Mouse (Mus musculus) gastrocnemius, adult 18-20 months (tissue): ENCODE data around the gene Coa7. TPM values are rescaled to one million over a fixed set of nuclear protein-coding genes. Genes with fewer than 3 reads are reported as not detected.
"Not testable (repeated sequence)": the region's sequence is repeated elsewhere in the genome, so short reads cannot be mapped to it uniquely, and the experiment has no call there.

ENCODE experiments used
- DNase-seq: peaks from one replicate; pipeline ENCODE4 v3.0.0; 2021; ENCODE audit warnings: low spot score
- total RNA-seq, 2 experiments: library from RNA; stranded (reverse); gene quantifications; 2 replicates each; pipeline ENCODE4 v1.2.3; 2021

Gene Coa7
- total RNA-seq, 2 experiments from 2014 or later, result 29.9 to 35.5 TPM

DNA sequence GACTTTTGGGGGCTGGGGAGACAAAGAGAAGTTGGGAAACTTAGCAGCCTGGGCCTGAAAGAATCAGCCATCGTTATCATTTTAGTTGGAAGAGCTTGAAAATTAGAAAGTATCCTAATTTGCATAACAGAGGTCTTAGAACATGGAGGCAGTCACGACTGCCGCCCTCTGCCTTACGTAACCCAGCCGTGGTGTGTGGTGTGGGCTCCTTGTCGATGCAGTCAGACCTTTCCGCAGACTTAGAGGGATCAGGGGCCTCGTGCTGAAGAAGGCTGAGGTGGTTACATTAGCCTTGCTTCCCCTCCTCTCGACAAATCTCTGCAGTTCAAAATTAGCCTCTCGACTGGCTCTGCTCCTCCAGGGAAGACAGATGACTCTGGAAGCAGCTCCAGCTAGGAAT lies 10.9 kb downstream of the Coa7 start:
- DNase-seq, result no peak

DNA sequence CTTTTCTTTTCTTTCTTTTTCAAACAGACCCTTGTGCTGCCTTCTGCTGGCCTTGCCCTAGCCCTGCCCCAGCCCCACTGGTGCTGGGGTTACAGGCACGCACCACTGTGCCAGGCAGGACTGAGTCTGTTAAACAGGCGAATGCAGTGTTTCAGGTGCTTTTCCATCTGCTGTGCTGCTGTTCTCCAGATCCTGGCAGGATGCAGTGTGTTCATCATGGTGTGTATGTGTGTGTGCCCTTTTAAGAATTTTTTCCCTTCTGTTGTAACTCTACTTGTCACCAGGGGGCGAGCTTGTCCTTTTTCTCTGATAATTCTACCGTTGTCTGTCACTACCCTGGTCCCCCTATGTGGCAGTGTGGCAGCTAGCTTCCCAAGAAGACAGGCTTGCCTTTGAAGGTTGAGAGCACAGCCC lies 11.3 kb downstream of the Coa7 start:
- DNase-seq, result peak; percentile 66

DNA sequence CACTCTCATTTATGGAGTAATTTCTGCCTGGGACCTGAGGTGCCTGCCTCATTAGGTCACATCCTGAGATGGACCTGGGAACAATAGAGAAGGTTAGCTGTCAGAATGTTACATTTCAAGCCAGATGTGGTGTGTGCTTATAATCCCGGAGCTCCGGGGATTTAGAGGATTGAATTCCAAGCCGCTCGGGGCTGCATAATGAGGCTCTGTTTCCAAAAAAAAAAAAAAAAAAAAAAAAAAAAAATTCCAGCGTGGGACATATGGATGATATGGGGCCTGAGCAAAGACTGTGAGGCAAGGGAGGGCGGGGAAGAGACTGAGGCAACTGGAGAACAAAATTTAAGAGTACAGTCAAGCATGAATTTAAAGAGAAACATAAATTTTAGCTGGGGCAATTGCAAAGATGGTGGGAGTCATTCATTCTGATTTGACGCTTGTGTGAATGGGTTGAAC lies 16.7 kb downstream of the Coa7 start:
- DNase-seq, result no peak

DNA sequence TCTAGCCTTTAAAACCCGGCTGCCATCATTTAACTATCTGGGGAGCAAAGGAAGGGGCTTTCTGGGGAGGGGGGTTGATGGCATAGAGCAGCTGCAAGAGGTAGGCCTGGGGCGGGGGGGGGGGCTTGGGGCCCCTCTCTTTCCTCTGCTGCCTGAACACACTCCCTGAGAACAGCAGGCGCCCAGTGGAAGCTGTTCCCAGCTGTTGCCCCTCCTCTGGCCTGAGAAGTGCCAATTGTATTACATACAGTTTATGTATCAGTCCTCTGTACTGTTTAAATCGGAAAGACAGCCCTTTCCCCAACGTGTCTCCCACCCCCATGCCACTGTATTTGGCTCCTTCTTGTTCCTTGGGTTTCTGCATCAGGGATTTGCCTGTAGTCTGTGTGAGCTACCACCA lies 17.9 kb downstream of the Coa7 start:
- DNase-seq, result no peak

DNA sequence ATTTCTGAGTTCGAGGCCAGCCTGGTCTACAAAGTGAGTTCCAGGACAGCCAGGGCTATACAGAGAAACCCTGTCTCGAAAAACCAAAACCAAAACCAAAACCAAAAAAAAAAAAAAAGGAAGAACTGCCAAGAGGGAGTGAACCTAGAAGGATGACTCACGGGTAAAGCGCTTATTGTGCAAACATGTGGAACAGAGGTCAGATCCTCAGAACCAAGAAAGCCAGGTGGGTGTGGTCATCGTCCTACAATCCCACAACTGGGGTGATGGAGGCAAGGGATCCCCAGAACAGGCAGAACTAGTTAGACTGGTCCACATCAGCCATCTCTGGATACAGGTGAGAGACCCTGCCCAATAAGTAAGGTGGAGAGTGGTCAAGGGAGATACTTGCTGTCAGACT lies 19.2 kb downstream of the Coa7 start:
- DNase-seq, result no peak

DNA sequence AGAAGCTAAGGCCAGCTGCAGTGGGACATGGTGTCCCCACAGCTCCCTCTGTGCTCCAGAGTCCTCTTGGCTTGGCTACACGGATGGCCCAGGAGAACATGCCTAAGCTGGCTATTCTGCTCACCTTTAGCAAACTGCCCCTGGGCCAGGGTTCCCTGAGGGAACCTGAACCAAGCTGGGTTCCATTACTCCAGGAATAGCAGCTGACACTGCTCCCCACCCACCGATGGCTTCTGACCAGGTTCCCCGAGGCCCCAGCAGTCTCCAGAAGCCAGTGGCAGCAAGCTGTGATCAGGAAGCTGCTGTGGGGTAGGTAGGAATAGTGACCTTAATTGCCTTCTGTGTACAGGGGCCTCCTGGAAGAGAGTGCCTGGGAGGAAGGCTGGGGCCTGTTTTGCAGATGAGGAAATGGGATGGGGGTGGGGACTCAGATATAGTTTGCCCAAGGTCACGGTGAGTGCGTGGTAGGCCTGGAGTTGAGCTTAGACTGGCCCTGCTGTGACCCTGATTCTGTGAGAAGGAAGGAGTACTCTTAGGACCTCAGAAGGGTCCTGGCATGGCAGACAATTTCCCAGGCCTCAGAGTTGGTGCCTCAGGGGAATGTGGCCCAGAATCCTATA lies 20.4 kb downstream of the Coa7 start:
- peak; percentile 81 for DNase-seq

DNA sequence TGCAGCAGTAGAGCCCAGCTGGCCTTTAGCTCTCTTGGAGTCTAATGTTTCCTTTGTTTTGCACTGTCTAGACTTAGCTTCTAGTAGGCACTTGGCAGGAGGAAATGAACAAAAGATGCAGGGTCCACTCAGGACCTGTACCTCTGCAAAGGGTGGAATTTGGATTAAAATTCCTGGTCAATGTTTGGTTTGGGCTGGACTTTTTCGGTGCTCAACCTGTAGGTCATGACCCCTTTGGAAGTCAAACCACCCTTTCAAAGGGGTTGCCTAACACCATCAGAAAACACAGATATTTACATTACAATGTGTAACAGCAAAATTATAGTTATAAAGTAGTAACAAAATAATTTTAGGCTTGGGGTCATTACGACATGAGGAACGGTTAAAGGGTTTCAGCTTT lies 21.1 kb downstream of the Coa7 start:
- DNase-seq, result no peak

DNA sequence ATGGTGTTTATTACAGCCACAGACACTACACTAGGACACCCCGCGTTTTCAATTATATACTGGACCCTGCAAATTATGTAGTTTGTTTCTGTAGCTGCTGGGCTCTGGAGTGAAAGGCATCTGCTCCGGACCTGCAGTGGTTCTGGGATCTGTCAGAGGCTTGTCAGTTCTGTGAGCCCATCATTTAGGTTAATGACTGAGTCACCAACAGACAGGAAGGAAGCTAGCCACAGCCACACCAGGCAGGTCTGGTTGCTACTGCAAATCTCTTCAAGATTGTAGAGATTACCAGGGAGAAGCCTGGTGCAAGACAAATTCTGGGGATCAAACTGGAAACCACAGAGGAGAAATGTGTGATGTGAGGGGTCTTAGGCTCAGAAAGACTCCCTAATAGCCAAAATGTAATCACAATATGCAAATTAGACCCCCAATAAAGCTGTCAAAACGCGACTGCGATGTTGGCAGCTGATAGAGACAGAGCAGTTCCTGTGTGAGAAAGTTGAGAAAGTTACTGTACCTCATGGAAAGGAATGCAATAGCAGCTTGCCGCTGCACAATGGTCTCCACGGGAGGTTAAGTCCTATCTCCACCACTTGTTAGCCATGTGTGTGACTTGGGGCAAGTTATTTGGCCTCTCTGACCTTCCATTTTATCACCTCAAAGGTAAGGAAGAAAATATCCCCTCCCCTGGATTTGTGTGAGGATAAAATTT lies 22.1 kb downstream of the Coa7 start:
- DNase-seq, result no peak

DNA sequence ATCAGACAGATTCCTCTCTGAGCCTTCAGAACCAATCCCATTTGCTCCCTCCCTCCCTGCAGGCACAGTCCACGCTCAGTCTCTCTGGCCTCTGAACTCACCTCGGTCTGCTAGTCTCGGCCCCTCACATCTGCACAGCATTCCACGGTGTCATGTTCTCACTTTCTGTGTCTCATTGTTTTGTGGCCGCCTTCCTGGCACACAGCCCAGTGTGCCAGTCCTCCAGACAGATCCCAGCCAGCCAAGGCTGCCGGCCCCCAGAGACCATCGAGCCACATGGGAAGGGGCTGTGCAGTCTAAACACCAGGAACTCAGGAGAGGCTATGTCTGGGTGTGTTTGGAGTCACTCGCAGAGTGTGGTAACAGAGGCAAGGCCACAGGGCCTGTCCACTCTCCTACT lies 22.9 kb downstream of the Coa7 start:
- no peak for DNase-seq

DNA sequence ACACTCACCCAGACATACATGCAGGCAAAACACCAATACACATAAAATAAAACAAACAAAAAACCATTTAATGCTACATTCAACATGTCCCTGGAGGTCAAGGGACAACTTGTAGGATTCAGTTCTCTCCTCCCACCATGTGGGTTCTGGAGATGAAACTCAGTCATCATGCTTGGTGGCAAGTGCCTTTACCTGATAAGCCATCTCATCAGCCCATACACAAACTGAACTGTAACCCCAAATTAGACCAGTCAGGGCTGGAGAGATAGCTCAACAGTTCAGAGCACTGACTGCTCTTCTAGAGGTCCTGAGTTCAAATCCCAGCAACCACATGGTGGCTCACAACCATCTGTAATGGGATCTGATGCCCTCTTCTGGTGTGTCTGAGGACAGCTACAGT lies 25.7 kb downstream of the Coa7 start:
- DNase-seq, result not testable (repeated sequence)

DNA sequence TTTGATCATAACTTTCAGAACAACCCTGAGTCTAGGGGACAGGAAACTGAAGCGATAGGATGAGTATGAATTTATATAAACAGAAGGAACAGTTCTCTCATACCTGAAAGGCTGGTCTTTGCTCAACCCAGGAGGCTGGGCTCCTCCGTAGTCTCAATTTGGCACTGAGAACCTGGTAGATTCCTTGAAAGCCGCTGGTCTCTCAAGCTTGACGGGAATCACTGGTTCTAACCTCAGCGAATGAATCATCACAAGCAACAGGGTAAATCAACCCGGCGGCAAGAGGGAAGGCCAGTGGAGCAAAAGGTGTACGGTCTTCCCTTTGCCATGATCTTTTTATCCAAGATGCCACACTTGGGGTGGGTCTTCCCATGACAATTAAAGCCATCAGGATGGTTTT lies 29.5 kb downstream of the Coa7 start:
- DNase-seq, result no peak

DNA sequence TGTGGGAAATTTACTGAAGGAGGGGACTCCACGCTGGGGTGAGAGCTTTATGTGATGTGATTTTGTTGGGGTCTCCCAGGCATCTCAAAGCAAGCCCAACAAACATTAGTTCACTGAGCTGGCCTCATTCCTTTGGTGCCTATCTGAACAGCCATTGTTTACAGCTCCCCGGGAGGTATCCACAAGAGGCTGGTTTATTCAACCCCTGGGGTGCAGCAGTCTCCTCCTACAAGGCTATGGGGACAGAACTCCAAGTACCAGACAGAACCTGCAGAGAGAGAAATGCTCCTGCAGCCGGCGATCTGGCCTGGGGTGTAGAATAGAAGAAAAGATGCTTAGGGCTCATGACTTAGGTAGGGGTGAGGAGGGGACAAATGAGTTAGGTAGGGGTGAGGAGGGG lies 30.6 kb downstream of the Coa7 start:
- DNase-seq, result no peak

DNA sequence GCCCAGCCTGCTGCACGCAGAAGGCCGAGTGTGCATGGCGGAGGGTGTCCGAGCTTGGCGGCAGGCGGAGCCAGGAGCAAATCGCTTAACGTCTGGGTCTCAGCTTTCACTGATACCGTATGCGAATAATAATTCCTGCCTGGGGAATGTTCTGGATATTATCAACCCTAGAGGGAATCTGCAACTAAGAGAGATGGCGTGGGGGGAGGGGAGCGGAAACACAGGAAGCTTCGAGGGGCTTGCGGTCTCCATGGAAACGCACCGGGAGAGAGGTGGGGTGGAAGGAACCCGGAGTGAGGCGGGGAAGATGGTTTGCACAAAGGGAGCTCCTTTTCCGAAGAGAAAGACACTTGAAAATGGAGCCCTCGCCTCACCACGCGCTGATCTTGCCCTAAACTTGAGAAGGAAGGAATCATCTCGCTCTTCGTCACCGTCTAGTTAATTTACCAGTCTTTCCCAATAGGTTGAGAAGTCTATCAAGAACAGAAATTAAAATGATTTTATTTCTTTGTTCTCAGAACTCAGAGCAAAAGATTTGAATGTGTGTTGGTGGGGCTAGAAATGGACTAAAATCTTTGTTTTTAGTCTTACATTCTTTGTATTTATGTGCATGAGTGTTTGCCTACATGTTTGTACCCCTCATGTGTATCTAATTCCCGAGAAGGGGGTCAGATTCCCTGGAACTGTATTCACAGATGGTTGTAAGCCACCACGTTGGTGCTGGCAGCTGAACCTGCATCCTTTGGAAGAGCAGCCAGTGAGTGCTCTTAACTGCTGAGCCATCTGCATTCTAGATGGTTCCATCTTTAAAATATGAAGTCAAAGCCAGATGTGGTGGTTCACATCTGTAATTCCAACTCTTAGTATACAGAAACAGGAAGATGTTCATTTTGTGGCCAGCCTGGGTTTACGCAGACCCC lies 32.5 kb downstream of the Coa7 start:
- no peak for DNase-seq

DNA sequence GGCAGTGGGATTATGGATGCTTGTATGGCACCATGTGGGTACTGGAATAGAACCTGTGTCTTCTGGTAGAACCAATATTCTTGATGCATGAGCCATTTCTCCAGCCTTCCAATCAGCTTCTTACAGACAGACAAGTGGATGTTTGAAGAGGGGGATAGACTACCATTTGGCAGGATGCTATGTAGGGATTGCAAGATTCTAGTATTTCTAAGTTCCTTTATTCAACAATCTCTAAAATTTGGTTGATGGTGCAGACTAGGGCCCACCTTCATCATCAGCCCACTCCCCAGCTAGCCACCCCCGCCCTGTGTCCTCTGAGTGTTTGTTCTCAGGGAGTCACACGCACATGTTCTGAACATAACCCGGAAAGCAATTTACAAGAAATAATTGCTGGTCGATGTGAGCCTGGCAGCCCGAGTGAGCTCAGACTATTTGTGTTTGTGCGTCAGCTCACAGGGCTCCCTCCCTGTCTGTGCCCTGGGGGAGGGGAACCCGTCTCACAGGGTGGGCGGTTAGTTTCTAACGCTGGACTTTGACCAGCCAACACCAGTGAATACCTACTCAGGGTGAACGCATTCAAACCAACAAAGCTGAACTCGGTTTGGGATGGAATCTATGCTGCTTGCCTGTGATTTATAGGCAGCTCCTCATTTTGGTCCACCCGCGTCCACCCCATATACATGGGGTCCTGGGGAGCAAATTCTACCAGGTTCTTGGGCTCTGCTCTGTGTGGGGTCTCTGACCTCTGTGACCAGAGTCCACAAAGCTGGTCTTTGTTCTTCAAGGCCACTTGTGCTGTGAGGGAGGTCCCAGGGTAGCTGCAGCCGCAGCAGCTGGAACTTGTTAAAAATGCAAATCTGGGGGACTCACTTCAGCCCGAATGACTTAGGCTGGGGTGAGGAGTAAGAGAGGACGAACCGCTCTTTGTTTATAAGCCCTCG lies 34.7 kb downstream of the Coa7 start:
- DNase-seq, result no peak

DNA sequence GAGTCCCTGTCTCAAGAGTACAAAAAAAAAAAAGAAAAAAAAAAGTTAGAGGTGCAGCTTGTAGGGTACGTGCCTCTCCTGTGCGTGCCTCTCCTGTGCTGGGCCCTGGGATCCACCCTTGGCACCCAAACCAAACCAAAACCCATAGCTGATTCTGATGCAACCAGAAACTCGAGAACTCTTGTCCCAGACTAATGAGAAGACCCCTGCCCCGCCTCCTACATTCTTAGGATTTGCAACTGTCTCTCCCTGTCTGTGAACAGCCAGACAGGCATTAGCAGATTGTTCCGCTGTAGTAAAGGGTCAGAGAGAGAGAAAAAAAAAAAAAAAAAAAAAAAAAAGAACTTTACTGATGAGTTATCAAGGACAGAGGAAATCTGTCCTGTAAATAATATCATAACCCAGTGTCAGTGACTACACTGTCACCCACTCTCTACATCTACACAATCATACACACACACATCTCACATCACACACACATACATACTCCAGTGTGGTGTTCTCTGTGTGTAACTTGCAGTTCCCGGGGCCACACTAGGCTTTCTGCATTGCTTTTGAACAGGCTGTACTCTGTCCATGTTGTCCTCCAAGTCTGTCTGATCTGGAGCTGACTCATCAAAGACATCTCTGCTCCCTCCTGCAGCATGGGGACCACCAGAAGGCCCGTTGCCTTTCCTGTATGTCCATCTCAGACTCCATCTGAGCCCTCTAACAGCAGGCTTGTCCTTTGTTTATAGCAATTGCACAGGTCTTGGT lies 35.6 kb downstream of the Coa7 start:
- no peak for DNase-seq

DNA sequence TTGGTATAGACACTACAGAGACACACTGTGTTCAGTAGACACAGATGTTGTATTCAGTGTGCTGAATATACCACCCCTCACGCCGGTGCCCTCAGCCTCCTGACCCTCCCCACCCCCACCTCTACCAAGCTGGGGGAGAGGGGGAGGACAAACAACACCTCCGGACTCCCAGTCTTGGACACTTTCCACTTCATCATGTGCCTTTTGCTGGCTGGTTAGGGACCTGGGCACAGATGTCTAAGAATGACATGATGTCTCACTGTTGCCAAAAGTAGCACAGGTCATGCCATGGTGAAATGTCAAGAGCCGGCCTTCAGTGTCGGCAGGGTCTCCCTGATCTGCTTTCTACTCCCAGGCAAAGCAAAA lies 36.2 kb downstream of the Coa7 start:
- DNase-seq, result peak; percentile 72

DNA sequence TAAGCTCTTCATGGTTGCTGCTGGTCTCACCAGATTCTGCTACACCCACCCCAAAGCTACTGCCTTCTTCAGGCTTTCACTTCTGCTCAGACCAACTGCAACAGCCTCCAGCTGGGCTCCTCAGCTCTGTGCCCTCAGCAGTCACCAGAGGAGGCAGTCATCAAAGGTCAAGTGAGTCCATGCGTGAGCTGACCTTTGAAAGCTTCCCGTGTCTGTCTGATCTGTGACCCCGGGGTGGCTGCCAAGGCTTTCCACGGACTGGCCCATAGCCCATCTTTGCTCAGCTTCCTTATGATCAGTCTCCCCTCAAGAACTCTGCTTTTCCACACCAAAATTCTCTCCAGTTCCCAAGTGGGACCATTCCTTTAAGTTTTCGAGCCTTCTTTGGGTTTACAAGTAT lies 41.3 kb downstream of the Coa7 start:
- no peak for DNase-seq

DNA sequence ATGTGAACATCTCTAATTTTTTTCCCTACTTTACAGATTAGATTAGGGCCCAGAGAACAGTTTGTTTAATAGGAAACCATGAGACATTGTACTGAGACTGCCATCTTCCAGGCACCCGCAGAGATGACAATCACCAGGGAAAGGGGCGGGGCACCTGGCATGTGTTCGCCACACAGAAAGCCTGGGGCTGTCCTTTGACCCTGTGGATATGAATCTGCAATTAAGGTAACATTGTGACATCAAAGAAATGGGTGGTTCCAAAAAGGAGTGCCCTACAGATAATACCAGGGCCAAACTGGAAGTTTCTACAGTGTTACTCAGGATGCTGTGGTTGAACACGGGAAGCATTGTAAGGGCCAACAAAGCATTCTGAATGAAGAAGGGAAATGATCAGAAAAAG lies 42.5 kb downstream of the Coa7 start:
- no peak for DNase-seq

DNA sequence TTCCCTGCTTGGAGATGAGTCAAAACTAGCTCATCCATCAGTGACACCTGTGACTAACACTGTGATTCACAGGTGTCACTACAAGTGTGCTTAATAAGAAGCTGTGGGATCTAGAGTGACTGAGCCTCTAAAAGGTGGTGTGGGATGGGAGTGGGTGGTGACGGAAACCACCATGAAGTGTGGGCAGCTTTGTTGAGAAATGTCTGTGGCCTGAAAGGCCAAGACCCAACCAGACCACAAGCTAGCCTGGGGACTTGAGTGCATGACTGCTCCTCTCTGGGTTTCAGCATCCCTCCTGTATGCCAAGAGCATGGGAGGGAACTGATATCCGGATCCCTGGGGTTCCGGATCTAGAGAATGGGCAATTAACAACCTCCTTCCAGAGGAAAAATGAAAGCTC lies 43.5 kb downstream of the Coa7 start:
- no peak for DNase-seq

DNA sequence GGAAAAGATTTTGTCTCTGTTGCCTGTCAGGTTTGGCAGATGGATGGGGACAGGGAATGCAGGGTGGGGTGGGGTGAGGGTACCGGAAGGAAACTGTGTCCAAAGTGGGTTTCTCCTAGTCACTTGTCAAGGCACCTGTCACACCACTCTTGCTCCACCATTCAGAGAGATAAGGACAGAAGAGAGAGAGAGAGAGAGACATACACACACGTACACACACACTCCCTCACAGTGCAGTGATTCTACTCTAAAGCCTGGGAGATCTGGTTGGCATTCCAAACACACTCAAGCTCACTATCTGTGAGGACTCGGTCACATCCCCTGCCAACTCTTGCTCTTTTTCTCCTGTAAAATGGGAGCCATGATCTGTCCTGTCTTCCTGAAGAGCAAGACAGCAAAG lies 44.2 kb downstream of the Coa7 start:
- DNase-seq, result no peak

DNA sequence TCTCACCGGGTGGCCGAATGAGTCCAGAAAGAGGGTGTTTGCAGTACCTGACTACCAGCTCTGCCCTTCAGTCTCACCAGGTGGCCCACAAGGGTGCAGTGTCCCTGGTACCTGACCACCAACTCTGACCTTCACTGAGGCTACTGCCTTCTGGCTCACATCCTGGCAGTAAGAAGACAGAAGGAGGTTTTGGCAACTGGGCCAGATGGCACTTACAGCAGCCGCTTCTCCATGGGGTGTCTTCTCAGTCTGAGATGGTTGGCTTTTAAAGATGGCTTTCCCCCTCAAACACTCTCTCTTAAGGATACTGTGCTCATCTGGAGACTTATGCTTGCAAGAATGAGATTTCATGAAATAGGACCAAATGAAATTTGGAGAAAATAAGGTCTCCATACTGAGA lies 51.5 kb downstream of the Coa7 start:
- no peak for DNase-seq
